Mouse (Mus musculus): ENCODE measurements around the gene Tec.

GRCm38 (mm10) chr5:72725404-72725803 is 142.9 kb downstream of the Tec start:
- no peak for TF ChIP-seq CTCF (IDR thresholded peaks at IDR 0.05; ENCODE audit: borderline replicate concordance, extremely low read depth, insufficient read depth, insufficient read length)
- no peak for TF ChIP-seq POLR2A (IDR thresholded peaks at IDR 0.05; ENCODE audit: borderline replicate concordance, extremely low read depth, insufficient read depth, insufficient read length, poor library complexity, severe bottlenecking)
